Mouse (Mus musculus): ENCODE measurements around the gene Serinc4. TPM values are rescaled to one million over a fixed set of nuclear protein-coding genes. Genes with fewer than 3 reads are reported as not detected.

Serinc4 gene
- polyA plus RNA-seq, 1 experiment from 2014 or later, result 0.11 TPM

DNA sequence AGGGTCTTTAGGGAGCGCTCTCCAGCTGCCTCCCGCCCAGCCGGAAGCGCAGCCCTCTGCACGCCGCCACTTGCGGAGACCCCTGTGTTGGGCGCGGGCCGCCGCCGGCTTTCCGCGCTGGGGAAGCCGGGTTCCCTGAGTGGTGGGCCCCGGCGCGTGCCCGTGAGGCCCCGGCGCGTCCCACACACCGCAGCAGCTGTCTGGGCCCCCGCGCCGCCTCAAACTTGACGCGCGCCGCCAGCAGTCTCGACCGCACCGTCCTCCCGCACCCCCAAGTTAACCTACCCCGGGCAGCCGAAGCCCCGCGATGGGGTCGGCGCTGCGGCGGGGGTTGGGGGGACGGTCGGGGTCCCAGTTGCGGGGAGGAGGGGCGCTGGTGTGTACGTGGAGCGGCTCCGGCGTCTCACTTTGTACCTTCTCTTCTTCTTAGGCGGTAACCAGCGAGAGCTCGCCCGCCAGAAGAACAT is 7.0 kb downstream of the Serinc4 start:
- no peaks in the 10 kb centered on the region for H3K9me3 ChIP-seq (replicated peaks; ENCODE audit: control insufficient read depth, low read length)
- peak; percentile 15 for ATAC-seq (replicated peaks; ENCODE audit: extremely low read depth, insufficient read depth, low FRiP score)
- peaks cover 12% of the 10 kb centered on the region for H3K36me3 ChIP-seq (ENCODE audit: control insufficient read depth, insufficient read depth)
- peak overlapping the region; percentile 99 for H3K9ac ChIP-seq (ENCODE audit: low read length)
- WGBS, result under 1% methylated on average over 54 of the region's 54 CpGs
- no peaks in the 10 kb centered on the region for H3K27me3 ChIP-seq (ENCODE audit: control insufficient read depth, insufficient read depth, low read length)
- peak overlapping the region; percentile 93 for H3K4me2 ChIP-seq (ENCODE audit: low read depth, low read length)
- peaks cover 31% of the 10 kb centered on the region for H3K4me1 ChIP-seq (ENCODE audit: control insufficient read depth, insufficient read depth, low read length)
- peak overlapping the region; percentile 97 for H3K27ac ChIP-seq (ENCODE audit: low read length)
- H3K4me3 ChIP-seq (ENCODE audit: low read length), result peak overlapping the region; percentile 97

DNA sequence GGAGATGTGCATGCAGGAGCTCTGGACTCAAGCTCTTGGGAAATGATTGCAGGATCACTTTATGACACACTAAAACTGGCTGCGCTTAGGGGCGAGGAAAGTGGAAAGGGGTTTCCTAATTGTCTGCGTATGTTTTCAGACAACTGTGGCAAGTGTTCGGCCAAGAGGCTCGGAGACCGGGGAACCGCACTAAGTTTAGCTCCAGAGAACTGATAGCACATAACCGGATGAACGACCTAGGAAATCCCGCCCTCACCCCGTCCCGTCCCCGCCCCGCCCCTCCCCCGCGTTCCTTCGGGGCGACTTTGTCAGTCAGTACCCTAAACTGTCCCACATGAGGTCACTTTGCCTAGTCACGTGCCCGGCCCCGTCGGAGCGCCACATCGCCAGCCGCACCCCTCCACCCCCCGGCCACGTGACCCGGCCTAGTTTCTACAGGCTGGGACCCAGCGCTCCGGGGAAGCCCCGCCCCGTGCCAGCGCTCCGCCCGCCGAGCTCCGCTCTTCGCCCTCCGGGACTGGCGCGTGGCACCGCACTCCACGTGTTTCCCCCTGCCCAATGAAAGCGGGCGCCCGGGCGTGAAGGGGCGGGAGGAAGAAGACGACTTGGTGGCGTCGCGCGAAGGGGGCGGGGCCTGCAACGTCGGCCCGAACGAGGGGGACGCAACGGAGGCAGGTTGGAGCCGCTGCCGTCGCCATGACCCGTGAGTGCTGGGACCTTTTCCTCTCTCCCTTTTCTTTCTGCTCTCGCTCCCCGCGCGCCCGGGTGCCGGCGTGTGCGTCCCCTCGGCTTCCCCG is 7.6 kb downstream of the Serinc4 start, which contains the start of gene Serf2:
Serf2 (plus strand) TSS at position 457 of the 797 bp plus-strand sequence.
- peak; percentile 97 for ATAC-seq (replicated peaks; ENCODE audit: extremely low read depth, insufficient read depth, low FRiP score)
- Histone ChIP-seq H3K4me2 (ENCODE audit: low read depth, low read length) (peak within 1 kb of the TSS; percentile 93), H3K27me3 (ENCODE audit: control insufficient read depth, insufficient read depth, low read length) (no peaks in the 10 kb centered on the region), H3K4me3 (ENCODE audit: low read length) (peak within 1 kb of the TSS; percentile 97), H3K4me1 (ENCODE audit: control insufficient read depth, insufficient read depth, low read length) (peaks cover 31% of the 10 kb centered on the region), H3K9ac (ENCODE audit: low read length) (peak within 1 kb of the TSS; percentile 99), H3K36me3 (ENCODE audit: control insufficient read depth, insufficient read depth) (peaks cover 12% of the 10 kb centered on the region), H3K27ac (ENCODE audit: low read length) (peak within 1 kb of the TSS; percentile 100), H3K9me3 (replicated peaks; ENCODE audit: control insufficient read depth, low read length) (no peaks in the 10 kb centered on the region)
- WGBS, result under 1% methylated on average over 67 of the region's 74 CpGs

GRCm38 (mm10) chr2:121448136-121448535 is 8.4 kb downstream of the Serinc4 start:
- peak overlapping the region; percentile 100 for H3K27ac ChIP-seq (ENCODE audit: low read length)
- peaks cover 28% of the 10 kb centered on the region for H3K4me1 ChIP-seq (ENCODE audit: control insufficient read depth, insufficient read depth, low read length)
- H3K9ac ChIP-seq (ENCODE audit: low read length), result peak overlapping the region; percentile 82
- H3K27me3 ChIP-seq (ENCODE audit: control insufficient read depth, insufficient read depth, low read length), result no peaks in the 10 kb centered on the region
- H3K4me3 ChIP-seq (ENCODE audit: low read length), result peak overlapping the region; percentile 97
- H3K4me2 ChIP-seq (ENCODE audit: low read depth, low read length), result peak overlapping the region; percentile 89
- WGBS, result 12% methylated on average over 9 of the region's 9 CpGs
- ATAC-seq (replicated peaks; ENCODE audit: extremely low read depth, insufficient read depth, low FRiP score), result no peak
- H3K36me3 ChIP-seq (ENCODE audit: control insufficient read depth, insufficient read depth), result peaks cover 12% of the 10 kb centered on the region
- H3K9me3 ChIP-seq (replicated peaks; ENCODE audit: control insufficient read depth, low read length), result no peaks in the 10 kb centered on the region

DNA sequence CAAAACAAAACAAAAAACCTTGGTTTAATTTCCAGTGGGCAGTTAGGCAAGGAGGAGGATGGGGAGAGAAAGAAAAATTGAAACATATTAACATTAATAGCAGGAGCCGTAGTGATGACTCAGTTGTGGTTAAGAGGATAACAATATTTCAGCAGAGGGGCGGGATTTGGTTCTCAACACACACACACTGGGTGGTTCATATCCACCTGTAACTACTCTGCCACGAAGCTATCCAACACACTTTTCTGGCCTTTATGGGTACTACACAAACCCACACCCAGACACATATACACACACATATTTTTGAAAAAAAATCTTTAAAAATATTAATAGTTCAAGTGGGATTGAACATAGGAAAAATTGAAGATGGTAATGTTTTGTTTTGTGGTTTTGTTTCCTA is 9.6 kb downstream of the Serinc4 start:
- H3K27me3 ChIP-seq (ENCODE audit: control insufficient read depth, insufficient read depth, low read length), result no peaks in the 10 kb centered on the region
- H3K4me3 ChIP-seq (ENCODE audit: low read length), result no peak overlapping the region
- peaks cover 27% of the 10 kb centered on the region for H3K4me1 ChIP-seq (ENCODE audit: control insufficient read depth, insufficient read depth, low read length)
- H3K27ac ChIP-seq (ENCODE audit: low read length), result no peak overlapping the region
- 85% methylated on average over 3 of the region's 3 CpGs for WGBS
- no peak overlapping the region for H3K9ac ChIP-seq (ENCODE audit: low read length)
- H3K9me3 ChIP-seq (replicated peaks; ENCODE audit: control insufficient read depth, low read length), result no peaks in the 10 kb centered on the region
- no peak overlapping the region for H3K4me2 ChIP-seq (ENCODE audit: low read depth, low read length)
- no peak for ATAC-seq (replicated peaks; ENCODE audit: extremely low read depth, insufficient read depth, low FRiP score)
- H3K36me3 ChIP-seq (ENCODE audit: control insufficient read depth, insufficient read depth), result peaks cover 7% of the 10 kb centered on the region

GRCm38 (mm10) chr2:121446506-121446905 is 10.1 kb downstream of the Serinc4 start:
- Histone ChIP-seq H3K27me3 (ENCODE audit: control insufficient read depth, insufficient read depth, low read length) (no peaks in the 10 kb centered on the region), H3K36me3 (ENCODE audit: control insufficient read depth, insufficient read depth) (peaks cover 6% of the 10 kb centered on the region), H3K4me1 (ENCODE audit: control insufficient read depth, insufficient read depth, low read length) (peaks cover 28% of the 10 kb centered on the region), H3K27ac (ENCODE audit: low read length) (no peak overlapping the region), H3K4me3 (ENCODE audit: low read length) (no peak overlapping the region), H3K4me2 (ENCODE audit: low read depth, low read length) (no peak overlapping the region), H3K9ac (ENCODE audit: low read length) (no peak overlapping the region), H3K9me3 (replicated peaks; ENCODE audit: control insufficient read depth, low read length) (no peaks in the 10 kb centered on the region)
- WGBS, result 88% methylated on average over 4 of the region's 4 CpGs
- no peak for ATAC-seq (replicated peaks; ENCODE audit: extremely low read depth, insufficient read depth, low FRiP score)

DNA sequence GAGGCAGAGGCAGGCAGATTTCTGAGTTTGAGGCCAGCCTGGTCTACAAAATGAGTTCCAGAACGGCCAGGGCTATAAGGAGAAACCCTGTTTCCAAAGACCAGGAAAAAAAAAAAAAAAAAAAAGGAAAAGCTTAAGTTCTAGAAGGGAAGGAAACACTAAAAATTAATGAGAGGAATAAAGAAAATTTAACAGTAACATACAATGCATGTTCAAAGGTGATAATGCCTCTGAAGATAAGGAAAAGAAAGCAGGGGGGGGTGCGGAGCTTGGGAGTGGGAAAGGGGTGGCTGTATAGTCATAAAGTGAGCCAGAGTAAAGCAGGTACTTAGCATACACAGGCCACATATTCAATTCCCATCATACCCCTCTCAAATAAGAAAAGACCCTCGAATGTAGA is 11.5 kb downstream of the Serinc4 start:
- Histone ChIP-seq H3K4me2 (ENCODE audit: low read depth, low read length) (no peak overlapping the region), H3K9ac (ENCODE audit: low read length) (no peak overlapping the region), H3K27ac (ENCODE audit: low read length) (no peak overlapping the region), H3K27me3 (ENCODE audit: control insufficient read depth, insufficient read depth, low read length) (no peaks in the 10 kb centered on the region), H3K9me3 (replicated peaks; ENCODE audit: control insufficient read depth, low read length) (no peaks in the 10 kb centered on the region), H3K36me3 (ENCODE audit: control insufficient read depth, insufficient read depth) (no peaks in the 10 kb centered on the region), H3K4me1 (ENCODE audit: control insufficient read depth, insufficient read depth, low read length) (peaks cover 18% of the 10 kb centered on the region), H3K4me3 (ENCODE audit: low read length) (no peak overlapping the region)
- no peak for ATAC-seq (replicated peaks; ENCODE audit: extremely low read depth, insufficient read depth, low FRiP score)
- WGBS, result 76% methylated on average over 3 of the region's 3 CpGs

- 85% methylated on average over 1 of the region's 1 CpGs for WGBS
These were observed 12.4 kb downstream of the Serinc4 start, which contains the start of gene Ell3 for GRCm38 (mm10) chr2:121444178-121444577. Gene Ell3 (minus strand): TSS chr2:121444278.

DNA sequence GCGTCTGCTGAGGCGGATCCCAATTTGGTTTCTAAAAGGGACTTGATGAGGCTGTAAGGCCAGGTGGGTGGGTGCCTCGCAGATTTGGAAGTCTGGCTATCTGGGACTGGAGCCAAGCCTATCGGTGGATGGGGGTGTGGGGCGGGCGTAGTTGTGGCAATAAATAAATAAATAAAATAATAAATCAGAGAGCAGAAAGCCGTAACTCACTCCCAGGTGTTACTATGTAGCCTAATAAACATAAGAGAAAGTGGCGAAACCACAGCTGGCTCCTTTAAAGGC is 13.6 kb downstream of the Serinc4 start:
- peak overlapping the region; percentile 99 for H3K4me2 ChIP-seq (ENCODE audit: low read depth, low read length)
- no peaks in the 10 kb centered on the region for H3K9me3 ChIP-seq (replicated peaks; ENCODE audit: control insufficient read depth, low read length)
- ATAC-seq (replicated peaks; ENCODE audit: extremely low read depth, insufficient read depth, low FRiP score), result no peak
- H3K36me3 ChIP-seq (ENCODE audit: control insufficient read depth, insufficient read depth), result peaks cover 14% of the 10 kb centered on the region
- H3K9ac ChIP-seq (ENCODE audit: low read length), result peak overlapping the region; percentile 71
- peak overlapping the region; percentile 64 for H3K4me3 ChIP-seq (ENCODE audit: low read length)
- H3K27ac ChIP-seq (ENCODE audit: low read length), result no peak overlapping the region
- H3K27me3 ChIP-seq (ENCODE audit: control insufficient read depth, insufficient read depth, low read length), result no peaks in the 10 kb centered on the region
- peaks cover 18% of the 10 kb centered on the region for H3K4me1 ChIP-seq (ENCODE audit: control insufficient read depth, insufficient read depth, low read length)
- 19% methylated on average over 8 of the region's 8 CpGs for WGBS

More at GRCm38 (mm10) chr2:121444178-121444577, 12.4 kb downstream of the Serinc4 start, which contains the start of gene Ell3:
- ATAC-seq (replicated peaks; ENCODE audit: extremely low read depth, insufficient read depth, low FRiP score), result no peak
- H3K4me2 ChIP-seq (ENCODE audit: low read depth, low read length), result peak within 1 kb of the TSS; percentile 99
- no peaks in the 10 kb centered on the region for H3K9me3 ChIP-seq (replicated peaks; ENCODE audit: control insufficient read depth, low read length)
- no peak within 1 kb of the TSS for H3K27ac ChIP-seq (ENCODE audit: low read length)
- H3K36me3 ChIP-seq (ENCODE audit: control insufficient read depth, insufficient read depth), result peaks cover 4% of the 10 kb centered on the region; the same call in 1 of the 2 replicates
- H3K4me1 ChIP-seq (ENCODE audit: control insufficient read depth, insufficient read depth, low read length), result peaks cover 18% of the 10 kb centered on the region
- no peaks in the 10 kb centered on the region for H3K27me3 ChIP-seq (ENCODE audit: control insufficient read depth, insufficient read depth, low read length)
- H3K9ac ChIP-seq (ENCODE audit: low read length), result peak within 1 kb of the TSS; percentile 71
- peak within 1 kb of the TSS; percentile 64 for H3K4me3 ChIP-seq (ENCODE audit: low read length)

Data from heart, embryonic 16.5 days (tissue).